Mouse (Mus musculus): ENCODE results near the gene Gsdmc3.
"Not testable (repeated sequence)": the region's sequence is repeated elsewhere in the genome, so short reads cannot be mapped to it uniquely, and the experiment has no call there.

Gene Gsdmc3

GRCm38 (mm10) chr15:63878458-63878857 lies at the start of gene Gsdmc3:
Gene Gsdmc3 (minus strand): TSS chr15:63878558.
- not testable (repeated sequence) for DNase-seq

- peak; percentile 27 for DNase-seq
Observed at GRCm38 (mm10) chr15:63926201-63926600, 47.8 kb upstream of the Gsdmc3 start.

- no peak for DNase-seq
Observed at GRCm38 (mm10) chr15:63924484-63924883, 46.1 kb upstream of the Gsdmc3 start.

- DNase-seq: not testable (repeated sequence)
Observed at GRCm38 (mm10) chr15:63921618-63922017, 43.3 kb upstream of the Gsdmc3 start.

- DNase-seq: not testable (repeated sequence)
Observed at GRCm38 (mm10) chr15:63919728-63920127, 41.4 kb upstream of the Gsdmc3 start.

GRCm38 (mm10) chr15:63916584-63916983 lies 38.2 kb upstream of the Gsdmc3 start:
- not testable (repeated sequence) for DNase-seq

GRCm38 (mm10) chr15:63912197-63912596 lies 33.8 kb upstream of the Gsdmc3 start, which contains the start of gene Gsdmc4:
Gene Gsdmc4 (minus strand): TSS chr15:63912297.
- not testable (repeated sequence) for DNase-seq

GRCm38 (mm10) chr15:63909896-63910295 lies 31.5 kb upstream of the Gsdmc3 start:
- not testable (repeated sequence) for DNase-seq

- DNase-seq: not testable (repeated sequence)
Observed at GRCm38 (mm10) chr15:63895560-63896353, 17.4 kb upstream of the Gsdmc3 start.

GRCm38 (mm10) chr15:63888440-63888839 lies 10.1 kb upstream of the Gsdmc3 start:
- not testable (repeated sequence) for DNase-seq

- not testable (repeated sequence) for DNase-seq
Observed at GRCm38 (mm10) chr15:63887949-63888348, 9.6 kb upstream of the Gsdmc3 start.

- DNase-seq: not testable (repeated sequence)
Observed at GRCm38 (mm10) chr15:63876160-63876559, 2.2 kb downstream of the Gsdmc3 start.

GRCm38 (mm10) chr15:63861965-63862364 lies 16.4 kb downstream of the Gsdmc3 start:
- DNase-seq: not testable (repeated sequence)

All from cerebellum, adult 11-12 months (tissue).